Mouse (Mus musculus): ENCODE measurements around the gene Krt7. TPM values are rescaled to one million over a fixed set of nuclear protein-coding genes. Genes with fewer than 3 reads are reported as not detected.

The Krt7 gene
- polyA plus RNA-seq, 1 experiment: 36.4 TPM

- H3K36me3 ChIP-seq (ENCODE audit: control insufficient read depth, insufficient read depth, low read length, poor library complexity, severe bottlenecking): no peaks in the 10 kb centered on the region
- TF ChIP-seq POLR2A (IDR thresholded peaks at IDR 0.05; ENCODE audit: insufficient read depth, low read length) (no peak), EP300 (IDR thresholded peaks at IDR 0.05; ENCODE audit: insufficient read depth, low read depth, low read length) (no peak), CTCF (IDR thresholded peaks at IDR 0.05; ENCODE audit: low read depth, low read length) (no peak)
- H3K27me3 ChIP-seq (ENCODE audit: control insufficient read depth, insufficient read depth, low read length, poor library complexity, severe bottlenecking): no peaks in the 10 kb centered on the region; the same call in 1 of the 2 replicates
- H3K4me3 ChIP-seq (ENCODE audit: low read depth, low read length): no peak overlapping the region
- H3K9ac ChIP-seq (ENCODE audit: low read depth, poor library complexity, severe bottlenecking): no peak overlapping the region
- no peaks in the 10 kb centered on the region for H3K9me3 ChIP-seq (replicated peaks; ENCODE audit: control insufficient read depth, insufficient read depth, low read length, poor library complexity, severe bottlenecking)
- H3K4me1 ChIP-seq (ENCODE audit: control insufficient read depth, insufficient read depth, low read length): no peaks in the 10 kb centered on the region
- no peak overlapping the region for H3K27ac ChIP-seq (ENCODE audit: insufficient read depth, low read length)
These were observed 30.0 kb downstream of the Krt7 start for GRCm38 (mm10) chr15:101440837-101441236.

GRCm38 (mm10) chr15:101446572-101446971 is 35.7 kb downstream of the Krt7 start:
- no peaks in the 10 kb centered on the region for H3K27me3 ChIP-seq (ENCODE audit: control insufficient read depth, insufficient read depth, low read length, poor library complexity, severe bottlenecking)
- no peak overlapping the region for H3K4me3 ChIP-seq (ENCODE audit: low read depth, low read length)
- no peak overlapping the region for H3K27ac ChIP-seq (ENCODE audit: insufficient read depth, low read length)
- H3K36me3 ChIP-seq (ENCODE audit: control insufficient read depth, insufficient read depth, low read length, poor library complexity, severe bottlenecking): no peaks in the 10 kb centered on the region
- no peak overlapping the region for H3K9ac ChIP-seq (ENCODE audit: low read depth, poor library complexity, severe bottlenecking)
- H3K9me3 ChIP-seq (replicated peaks; ENCODE audit: control insufficient read depth, insufficient read depth, low read length, poor library complexity, severe bottlenecking): no peaks in the 10 kb centered on the region
- no peak for TF ChIP-seq CTCF (IDR thresholded peaks at IDR 0.05; ENCODE audit: low read depth, low read length)
- TF ChIP-seq EP300 (IDR thresholded peaks at IDR 0.05; ENCODE audit: insufficient read depth, low read depth, low read length): no peak
- TF ChIP-seq POLR2A (IDR thresholded peaks at IDR 0.05; ENCODE audit: insufficient read depth, low read length): no peak
- H3K4me1 ChIP-seq (ENCODE audit: control insufficient read depth, insufficient read depth, low read length): no peaks in the 10 kb centered on the region

- Histone ChIP-seq H3K9ac (ENCODE audit: low read depth, poor library complexity, severe bottlenecking) (no peak within 1 kb of the TSS), H3K27ac (ENCODE audit: insufficient read depth, low read length) (no peak within 1 kb of the TSS), H3K4me3 (ENCODE audit: low read depth, low read length) (no peak within 1 kb of the TSS), H3K4me1 (ENCODE audit: control insufficient read depth, insufficient read depth, low read length) (no peaks in the 10 kb centered on the region), H3K36me3 (ENCODE audit: control insufficient read depth, insufficient read depth, low read length, poor library complexity, severe bottlenecking) (no peaks in the 10 kb centered on the region), H3K9me3 (replicated peaks; ENCODE audit: control insufficient read depth, insufficient read depth, low read length, poor library complexity, severe bottlenecking) (no peaks in the 10 kb centered on the region), H3K27me3 (ENCODE audit: control insufficient read depth, insufficient read depth, low read length, poor library complexity, severe bottlenecking) (no peaks in the 10 kb centered on the region)
- TF ChIP-seq CTCF (IDR thresholded peaks at IDR 0.05; ENCODE audit: low read depth, low read length): no peak
- TF ChIP-seq EP300 (IDR thresholded peaks at IDR 0.05; ENCODE audit: insufficient read depth, low read depth, low read length): no peak
- no peak for TF ChIP-seq POLR2A (IDR thresholded peaks at IDR 0.05; ENCODE audit: insufficient read depth, low read length)
These were observed 36.6 kb downstream of the Krt7 start, which contains the start of gene Krt88 for GRCm38 (mm10) chr15:101447444-101447843. TSS of gene Krt88 (plus strand) at chr15:101447744.

- no peak for TF ChIP-seq POLR2A (IDR thresholded peaks at IDR 0.05; ENCODE audit: insufficient read depth, low read length)
- peak; percentile 80 for TF ChIP-seq CTCF (IDR thresholded peaks at IDR 0.05; ENCODE audit: low read depth, low read length)
- no peaks in the 10 kb centered on the region for H3K4me1 ChIP-seq (ENCODE audit: control insufficient read depth, insufficient read depth, low read length)
- H3K27ac ChIP-seq (ENCODE audit: insufficient read depth, low read length): no peak overlapping the region
- 0 out of 2 replicates have a peak overlapping the region, but pooled peaks have one; percentile 23 for H3K4me3 ChIP-seq (ENCODE audit: low read depth, low read length)
- no peaks in the 10 kb centered on the region for H3K9me3 ChIP-seq (replicated peaks; ENCODE audit: control insufficient read depth, insufficient read depth, low read length, poor library complexity, severe bottlenecking)
- H3K9ac ChIP-seq (ENCODE audit: low read depth, poor library complexity, severe bottlenecking): no peak overlapping the region
- H3K27me3 ChIP-seq (ENCODE audit: control insufficient read depth, insufficient read depth, low read length, poor library complexity, severe bottlenecking): no peaks in the 10 kb centered on the region
- H3K36me3 ChIP-seq (ENCODE audit: control insufficient read depth, insufficient read depth, low read length, poor library complexity, severe bottlenecking): no peaks in the 10 kb centered on the region
These were observed 42.4 kb downstream of the Krt7 start for GRCm38 (mm10) chr15:101453093-101453736.

- H3K4me3 ChIP-seq (ENCODE audit: low read depth, low read length): no peak overlapping the region
- TF ChIP-seq POLR2A (IDR thresholded peaks at IDR 0.05; ENCODE audit: insufficient read depth, low read length): no peak
- TF ChIP-seq EP300 (IDR thresholded peaks at IDR 0.05; ENCODE audit: insufficient read depth, low read depth, low read length): no peak
- no peak for TF ChIP-seq CTCF (IDR thresholded peaks at IDR 0.05; ENCODE audit: low read depth, low read length)
These were observed 43.9 kb downstream of the Krt7 start for GRCm38 (mm10) chr15:101454774-101455173.

GRCm38 (mm10) chr15:101455292-101455691 is 44.4 kb downstream of the Krt7 start:
- Histone ChIP-seq H3K27me3 (ENCODE audit: control insufficient read depth, insufficient read depth, low read length, poor library complexity, severe bottlenecking) (no peaks in the 10 kb centered on the region), H3K4me1 (ENCODE audit: control insufficient read depth, insufficient read depth, low read length) (no peaks in the 10 kb centered on the region), H3K27ac (ENCODE audit: insufficient read depth, low read length) (no peak overlapping the region), H3K36me3 (ENCODE audit: control insufficient read depth, insufficient read depth, low read length, poor library complexity, severe bottlenecking) (no peaks in the 10 kb centered on the region), H3K9me3 (replicated peaks; ENCODE audit: control insufficient read depth, insufficient read depth, low read length, poor library complexity, severe bottlenecking) (no peaks in the 10 kb centered on the region), H3K4me3 (ENCODE audit: low read depth, low read length) (no peak overlapping the region), H3K9ac (ENCODE audit: low read depth, poor library complexity, severe bottlenecking) (no peak overlapping the region)
- TF ChIP-seq EP300 (IDR thresholded peaks at IDR 0.05; ENCODE audit: insufficient read depth, low read depth, low read length) (no peak), CTCF (IDR thresholded peaks at IDR 0.05; ENCODE audit: low read depth, low read length) (no peak), POLR2A (IDR thresholded peaks at IDR 0.05; ENCODE audit: insufficient read depth, low read length) (no peak)

More at GRCm38 (mm10) chr15:101454774-101455173, 43.9 kb downstream of the Krt7 start:
- H3K27ac ChIP-seq (ENCODE audit: insufficient read depth, low read length): no peak overlapping the region
- no peaks in the 10 kb centered on the region for H3K36me3 ChIP-seq (ENCODE audit: control insufficient read depth, insufficient read depth, low read length, poor library complexity, severe bottlenecking)
- no peaks in the 10 kb centered on the region for H3K27me3 ChIP-seq (ENCODE audit: control insufficient read depth, insufficient read depth, low read length, poor library complexity, severe bottlenecking)
- H3K9ac ChIP-seq (ENCODE audit: low read depth, poor library complexity, severe bottlenecking): no peak overlapping the region
- H3K9me3 ChIP-seq (replicated peaks; ENCODE audit: control insufficient read depth, insufficient read depth, low read length, poor library complexity, severe bottlenecking): no peaks in the 10 kb centered on the region
- no peaks in the 10 kb centered on the region for H3K4me1 ChIP-seq (ENCODE audit: control insufficient read depth, insufficient read depth, low read length)

Measured in ES-Bruce4 (cell line).